Mouse (Mus musculus): Measurements from ENCODE around the gene Zfp553. TPM values are rescaled to one million over a fixed set of nuclear protein-coding genes. Genes with fewer than 3 reads are reported as not detected.

The Zfp553 gene
- 10 to 100 TPM; 17.7 to 19.2 TPM for total RNA-seq (2021)
- long read RNA-seq, experiment 1, transcript Zfp553-202 (2 exons, 3,342 nt) = major isoform, 8 of 13 reads
- long read RNA-seq, experiment 1, partial matches to known transcripts = 0 of 13 reads
- long read RNA-seq, experiment 1, other reads (novel, unspliced or antisense) = 2 of 13 reads
- long read RNA-seq, experiment 2, transcript Zfp553-202 (2 exons, 3,342 nt) = major isoform, 12 of 20 reads
- long read RNA-seq, experiment 2, partial matches to known transcripts = 0 of 20 reads
- long read RNA-seq, experiment 2, other reads (novel, unspliced or antisense) = 6 of 20 reads

- peak; percentile 69 to 81 for DNase-seq (ENCODE audit: low spot score in 2 of 2)
- intact Hi-C loops (cut with DNase I) = no loop called here
Observed at GRCm38 (mm10) chr7:127232622-127233367, at the start of gene Zfp553, which contains the start of gene Sept1. Zfp553 (plus strand) TSS chr7:127233061. Sept1 (minus strand) TSS chr7:127233130.

- DNase-seq (ENCODE audit: low spot score in 2 of 2) = no peak
- intact Hi-C loops (cut with DNase I) = no loop called here
Observed at GRCm38 (mm10) chr7:127183345-127183744, 49.5 kb upstream of the Zfp553 start.

GRCm38 (mm10) chr7:127183828-127184227 is 49.0 kb upstream of the Zfp553 start:
- intact Hi-C loops (cut with DNase I) = loop anchor here (2.0 kb wide), 1 partner anchor 67 kb away; no protein-coding TSS in a partner anchor
- no peak for DNase-seq (ENCODE audit: low spot score in 2 of 2)

GRCm38 (mm10) chr7:127184720-127185119 is 48.1 kb upstream of the Zfp553 start:
- DNase-seq (ENCODE audit: low spot score in 2 of 2) = no peak
- intact Hi-C loops (cut with DNase I) = loop anchor here (2.0 kb wide), 1 partner anchor 68 kb away; no protein-coding TSS in a partner anchor

GRCm38 (mm10) chr7:127185601-127186000 is 47.3 kb upstream of the Zfp553 start:
- intact Hi-C loops (cut with DNase I) = loop anchor here (2.0 kb wide), 1 partner anchor 69 kb away; no protein-coding TSS in a partner anchor
- no peak for DNase-seq (ENCODE audit: low spot score in 2 of 2)

- intact Hi-C loops (cut with DNase I) = no loop called here
Observed at GRCm38 (mm10) chr7:127187351-127187750, 45.5 kb upstream of the Zfp553 start.

GRCm38 (mm10) chr7:127188305-127189276 is 44.3 kb upstream of the Zfp553 start:
- intact Hi-C loops (cut with DNase I) = no loop called here
- DNase-seq (ENCODE audit: low spot score in 2 of 2) = no peak

More at GRCm38 (mm10) chr7:127187351-127187750, 45.5 kb upstream of the Zfp553 start:
- DNase-seq (ENCODE audit: low spot score in 2 of 2) = no peak

- intact Hi-C loops (cut with DNase I) = no loop called here
Observed at GRCm38 (mm10) chr7:127190672-127191071, 42.2 kb upstream of the Zfp553 start.

GRCm38 (mm10) chr7:127192989-127193388 is 39.9 kb upstream of the Zfp553 start:
- intact Hi-C loops (cut with DNase I) = no loop called here
- no peak for DNase-seq (ENCODE audit: low spot score in 2 of 2)

More at GRCm38 (mm10) chr7:127190672-127191071, 42.2 kb upstream of the Zfp553 start:
- no peak for DNase-seq (ENCODE audit: low spot score in 2 of 2)

- intact Hi-C loops (cut with DNase I) = no loop called here
- no peak for DNase-seq (ENCODE audit: low spot score in 2 of 2)
Observed at GRCm38 (mm10) chr7:127194011-127194632, 38.7 kb upstream of the Zfp553 start.

GRCm38 (mm10) chr7:127194633-127195029 is 38.2 kb upstream of the Zfp553 start:
- intact Hi-C loops (cut with DNase I) = no loop called here
- no peak for DNase-seq (ENCODE audit: low spot score in 2 of 2)

GRCm38 (mm10) chr7:127195544-127196295 is 37.1 kb upstream of the Zfp553 start, which contains the start of gene Cd2bp2:
Cd2bp2 (minus strand) TSS chr7:127196050.
- intact Hi-C loops (cut with DNase I) = no loop called here
- DNase-seq (ENCODE audit: low spot score in 2 of 2) = peak; percentile 97 to 99

GRCm38 (mm10) chr7:127196484-127196883 is 36.4 kb upstream of the Zfp553 start:
- DNase-seq (ENCODE audit: low spot score in 2 of 2) = no peak
- intact Hi-C loops (cut with DNase I) = no loop called here

- DNase-seq (ENCODE audit: low spot score in 2 of 2) = no peak
- intact Hi-C loops (cut with DNase I) = no loop called here
Observed at GRCm38 (mm10) chr7:127206606-127207005, 26.3 kb upstream of the Zfp553 start.

GRCm38 (mm10) chr7:127207374-127208294 is 25.2 kb upstream of the Zfp553 start:
- no peak for DNase-seq (ENCODE audit: low spot score in 2 of 2)
- intact Hi-C loops (cut with DNase I) = no loop called here

- no peak for DNase-seq (ENCODE audit: low spot score in 2 of 2)
- intact Hi-C loops (cut with DNase I) = no loop called here
Observed at GRCm38 (mm10) chr7:127208295-127208552, 24.6 kb upstream of the Zfp553 start, which contains the start of gene Tbc1d10b. Tbc1d10b (minus strand) TSS chr7:127208468.
